Mouse (Mus musculus) MEL (cell line): ENCODE results near the gene Lnx1. TPM values are rescaled to one million over a fixed set of nuclear protein-coding genes. Genes with fewer than 3 reads are reported as not detected.

Experiments
- DNase-seq: peaks from one replicate; pipeline ENCODE4 v3.0.0; 2011; ENCODE audit warnings: low read depth, low spot score
- H3K27ac ChIP-seq: 2 replicates; pipeline ENCODE4 v1.5.1; 2012; ENCODE audit warnings: low read depth, mild to moderate bottlenecking, control low read depth, low read length, moderate library complexity; ENCODE audit not compliant: control insufficient read depth
- H3K27me3 ChIP-seq, 2 experiments: fragments of 150-350 bp in 1 of 2; sonication (generic) in 1 of 2; 2 replicates each; pipeline ENCODE4 v1.6.1; 2012; ENCODE audit warnings: low read length in 2 of 2, mild to moderate bottlenecking in 2 of 2, improper control_type of control experiment in 1 of 2, moderate library complexity in 1 of 2; ENCODE audit not compliant: insufficient read depth in 2 of 2, control insufficient read depth in 1 of 2
- H3K36me3 ChIP-seq, 2 experiments: 2 replicates each; pipeline ENCODE4 v1.6.1; 2012 to 2014; ENCODE audit warnings: low read length in 2 of 2, improper control_type of control experiment in 1 of 2, inconsistent platforms in 1 of 2, mild to moderate bottlenecking in 1 of 2; ENCODE audit not compliant: insufficient read depth in 2 of 2, control insufficient read depth in 1 of 2
- H3K4me1 ChIP-seq, 2 experiments: fragments of 150-350 bp in 1 of 2; sonication (generic) in 1 of 2; 2 replicates each; pipeline ENCODE4 v1.6.1; 2012; ENCODE audit warnings: low read length in 2 of 2, improper control_type of control experiment in 1 of 2, mild to moderate bottlenecking in 1 of 2; ENCODE audit not compliant: insufficient read depth in 2 of 2, control insufficient read depth in 1 of 2
- H3K4me3 ChIP-seq, 2 experiments: fragments of 150-350 bp in 1 of 2; sonication (generic) in 1 of 2; 2 replicates each; pipeline ENCODE4 v1.5.1; 2012; ENCODE audit warnings: low read depth in 2 of 2, low read length in 2 of 2, mild to moderate bottlenecking in 2 of 2, moderate library complexity in 2 of 2, control low read depth in 1 of 2, improper control_type of control experiment in 1 of 2; ENCODE audit not compliant: control insufficient read depth in 1 of 2, insufficient read depth in 1 of 2
- H3K79me2 ChIP-seq: 2 replicates; pipeline ENCODE4 v1.6.1; 2012; ENCODE audit warnings: mild to moderate bottlenecking, low read length, moderate library complexity; ENCODE audit not compliant: control insufficient read depth, poor library complexity, insufficient read depth
- H3K9ac ChIP-seq: 2 replicates; pipeline ENCODE4 v1.6.1; 2012; ENCODE audit warnings: low read depth, mild to moderate bottlenecking, control low read depth, low read length, moderate library complexity; ENCODE audit not compliant: control insufficient read depth, poor library complexity, severe bottlenecking
- H3K9me3 ChIP-seq: fragments of 150-350 bp; sonication (generic); replicated peaks from 2 replicates; pipeline ENCODE4 v1.6.1; 2012; ENCODE audit warnings: mild to moderate bottlenecking, low read length, improper control_type of control experiment, moderate library complexity; ENCODE audit not compliant: insufficient read depth
- CHD1 ChIP-seq: IDR thresholded peaks from 2 replicates; pipeline ENCODE4 v1.6.1; 2012; ENCODE audit warnings: low read depth, mild to moderate bottlenecking, inconsistent platforms, low read length, improper control_type of control experiment
- E2F4 ChIP-seq: IDR thresholded peaks from 2 replicates; pipeline ENCODE4 v1.6.1; 2011; ENCODE audit warnings: low read depth, low read length, improper control_type of control experiment, borderline replicate concordance
- ELF1 ChIP-seq: IDR thresholded peaks from 2 replicates; pipeline ENCODE4 v1.6.1; 2014; ENCODE audit warnings: low read depth, mild to moderate bottlenecking, inconsistent platforms, low read length, improper control_type of control experiment, moderate library complexity
- HCFC1 ChIP-seq: IDR thresholded peaks from 2 replicates; pipeline ENCODE4 v1.6.1; 2012; ENCODE audit warnings: low read depth, mild to moderate bottlenecking, inconsistent platforms, low read length, improper control_type of control experiment, moderate library complexity
- JUND ChIP-seq: IDR thresholded peaks from 2 replicates; pipeline ENCODE4 v1.6.1; 2011; ENCODE audit warnings: low read depth, mild to moderate bottlenecking, improper control_type of control experiment, low read length
- KAT2A ChIP-seq: conservative IDR thresholded peaks from 2 replicates; pipeline ENCODE4 v1.6.1; 2012; ENCODE audit warnings: low read depth, low read length, improper control_type of control experiment, inconsistent platforms
- MAX ChIP-seq: IDR thresholded peaks from 2 replicates; pipeline ENCODE4 v1.6.1; 2011; ENCODE audit warnings: low read length, improper control_type of control experiment
- MAZ ChIP-seq: IDR thresholded peaks from 2 replicates; pipeline ENCODE4 v1.6.1; 2012; ENCODE audit warnings: low read depth, mild to moderate bottlenecking, inconsistent platforms, low read length, improper control_type of control experiment
- MXI1 ChIP-seq: IDR thresholded peaks from 2 replicates; pipeline ENCODE4 v1.6.1; 2011; ENCODE audit warnings: mild to moderate bottlenecking, low read depth, low read length, improper control_type of control experiment
- MYC ChIP-seq: IDR thresholded peaks from 2 replicates; pipeline ENCODE4 v1.6.1; 2011; ENCODE audit warnings: low read depth, mild to moderate bottlenecking, low read length, improper control_type of control experiment, moderate library complexity
- NELFE ChIP-seq: IDR thresholded peaks from 2 replicates; pipeline ENCODE4 v1.6.1; 2011; ENCODE audit warnings: low read depth, low read length, improper control_type of control experiment
- POLR2A ChIP-seq, 2 experiments: IDR thresholded peaks; 2 replicates each; pipeline ENCODE4 v1.6.1; 2011 to 2012; ENCODE audit warnings: low read length in 2 of 2, mild to moderate bottlenecking in 2 of 2, control low read depth in 1 of 2, improper control_type of control experiment in 1 of 2, low read depth in 1 of 2, moderate library complexity in 1 of 2; ENCODE audit not compliant: control insufficient read depth in 1 of 2, insufficient read depth in 1 of 2, poor library complexity in 1 of 2
- POLR2AphosphoS2 ChIP-seq: IDR thresholded peaks from 2 replicates; pipeline ENCODE4 v1.6.1; 2011; ENCODE audit warnings: low read length, improper control_type of control experiment
- POLR2AphosphoS5 ChIP-seq: IDR thresholded peaks from 2 replicates; pipeline ENCODE4 v1.6.1; 2012; ENCODE audit warnings: low read depth, borderline replicate concordance, mild to moderate bottlenecking, inconsistent platforms, low read length, moderate library complexity, mixed read lengths
- RAD21 ChIP-seq: IDR thresholded peaks from 2 replicates; pipeline ENCODE4 v1.6.1; 2011; ENCODE audit warnings: mild to moderate bottlenecking, low read depth, low read length, improper control_type of control experiment
- TCF12 ChIP-seq: IDR thresholded peaks from 2 replicates; pipeline ENCODE4 v1.6.1; 2014; ENCODE audit warnings: low read depth, mild to moderate bottlenecking, inconsistent platforms, low read length, improper control_type of control experiment, moderate library complexity
- ZC3H11A ChIP-seq: IDR thresholded peaks from 2 replicates; pipeline ENCODE4 v1.6.1; 2012; ENCODE audit warnings: low read depth, mild to moderate bottlenecking, inconsistent platforms, low read length, improper control_type of control experiment
- ZMIZ1 ChIP-seq: IDR thresholded peaks from 2 replicates; pipeline ENCODE4 v1.6.1; 2012; ENCODE audit warnings: low read depth, mild to moderate bottlenecking, inconsistent platforms, low read length, improper control_type of control experiment, moderate library complexity
- polyA plus RNA-seq, 2 experiments: library from polyadenylated mRNA; stranded (reverse) in 1 of 2; unstranded in 1 of 2; fragments of >175 nt in 1 of 2; fragments of >200 nt in 1 of 2; gene quantifications; 2 replicates each; pipeline versions ENCODE4 v1.2.1 to v1.2.4; 2012; ENCODE audit warnings: low replicate concordance in 2 of 2, low read depth in 1 of 2; ENCODE audit not compliant: insufficient read length in 2 of 2, insufficient read depth in 1 of 2, missing spikeins in 1 of 2
- total RNA-seq: library from RNA; depleted of rRNA; stranded (reverse); fragments of 300-350 nt; gene quantifications from 2 replicates; pipeline ENCODE4 v1.2.3, GENCODE M21; 2012; rRNA removed

Gene Lnx1
- total and polyA plus RNA-seq, 3 experiments = 0.06 TPM; not detected in 2

DNA sequence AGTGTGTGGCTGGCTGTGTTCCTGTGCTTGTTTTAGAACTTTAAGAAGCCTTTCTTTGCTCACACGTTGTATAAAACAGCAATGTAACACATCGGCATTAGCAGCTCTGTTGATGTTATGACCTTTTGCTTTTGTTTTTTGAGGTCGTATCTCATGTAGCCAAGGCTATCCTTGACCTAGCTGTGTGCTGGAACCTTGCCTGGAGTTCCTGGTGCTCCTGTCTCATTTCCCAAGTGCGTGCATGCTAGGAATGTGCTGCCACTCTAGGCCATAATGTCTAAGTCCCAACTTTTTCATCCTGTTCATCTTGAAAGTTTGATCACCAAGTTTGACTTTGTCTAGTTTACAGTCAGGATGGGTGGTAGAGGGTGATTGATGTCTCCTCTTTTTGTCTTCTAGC lies 157.1 kb downstream of the Lnx1 start:
- H3K4me3 ChIP-seq = no peak overlapping the region
- no peak for TF ChIP-seq CHD1
- no peak for TF ChIP-seq MAZ
- TF ChIP-seq MAX = no peak
- no peak for TF ChIP-seq ZMIZ1
- no peak for TF ChIP-seq POLR2AphosphoS5
- no peak for TF ChIP-seq RAD21
- no peak for TF ChIP-seq ZC3H11A
- no peak for TF ChIP-seq TCF12
- TF ChIP-seq HCFC1 = no peak
- no peak for TF ChIP-seq KAT2A
- TF ChIP-seq JUND = no peak
- TF ChIP-seq POLR2AphosphoS2 = no peak
- TF ChIP-seq POLR2A (IDR thresholded peaks at IDR 0.05; ENCODE audit: control insufficient read depth in 1 of 2, insufficient read depth in 1 of 2, low read depth in 1 of 2, low read length in 2 of 2, poor library complexity in 1 of 2) = no peak
- TF ChIP-seq E2F4 = no peak
- no peak for TF ChIP-seq NELFE
- TF ChIP-seq MYC = no peak
- no peak for TF ChIP-seq ELF1
- no peak for TF ChIP-seq MXI1
- H3K79me2 ChIP-seq = 0 out of 2 replicates have a peak, but pooled peaks cover 1% of the 10 kb centered on the region
- no peak for DNase-seq
- no peaks in the 10 kb centered on the region for H3K9me3 ChIP-seq
- no peaks in the 10 kb centered on the region for H3K27me3 ChIP-seq
- H3K9ac ChIP-seq = no peak overlapping the region
- H3K36me3 ChIP-seq = peaks cover 3 to 62% of the 10 kb centered on the region in 2 experiments; a peak in 3 of 4 replicates
- no peak overlapping the region for H3K27ac ChIP-seq
- no peaks in the 10 kb centered on the region for H3K4me1 ChIP-seq

Other genes with a start within 250 kb of the Lnx1 start
- 18.8 and 19.3 TPM in 2 replicates for gene Scfd2, start 171.2 kb downstream of the Lnx1 start, total RNA-seq
- gene Scfd2, start 171.2 kb downstream of the Lnx1 start, polyA plus RNA-seq = 10 to 100 TPM in 1 of 2 experiments, not detected in 1; 20.3 TPM
- 68.3 and 70.6 TPM in 2 replicates for gene Fip1l1, start 167.5 kb downstream of the Lnx1 start, total RNA-seq
- gene Fip1l1, start 167.5 kb downstream of the Lnx1 start, polyA plus RNA-seq = 100 to 1,000 TPM in 1 of 2 experiments, 10 to 100 TPM in 1; 40.4 to 113 TPM